Mouse (Mus musculus) cerebellum, adult 9-11 months (tissue): ENCODE results near the gene Tmem230.
"Not testable (repeated sequence)": the region's sequence is repeated elsewhere in the genome, so short reads cannot be mapped to it uniquely, and the experiment has no call there.

ENCODE experiments used
- DNase-seq: peaks from one replicate; pipeline ENCODE4 v3.0.0; 2022

The Tmem230 gene

DNA sequence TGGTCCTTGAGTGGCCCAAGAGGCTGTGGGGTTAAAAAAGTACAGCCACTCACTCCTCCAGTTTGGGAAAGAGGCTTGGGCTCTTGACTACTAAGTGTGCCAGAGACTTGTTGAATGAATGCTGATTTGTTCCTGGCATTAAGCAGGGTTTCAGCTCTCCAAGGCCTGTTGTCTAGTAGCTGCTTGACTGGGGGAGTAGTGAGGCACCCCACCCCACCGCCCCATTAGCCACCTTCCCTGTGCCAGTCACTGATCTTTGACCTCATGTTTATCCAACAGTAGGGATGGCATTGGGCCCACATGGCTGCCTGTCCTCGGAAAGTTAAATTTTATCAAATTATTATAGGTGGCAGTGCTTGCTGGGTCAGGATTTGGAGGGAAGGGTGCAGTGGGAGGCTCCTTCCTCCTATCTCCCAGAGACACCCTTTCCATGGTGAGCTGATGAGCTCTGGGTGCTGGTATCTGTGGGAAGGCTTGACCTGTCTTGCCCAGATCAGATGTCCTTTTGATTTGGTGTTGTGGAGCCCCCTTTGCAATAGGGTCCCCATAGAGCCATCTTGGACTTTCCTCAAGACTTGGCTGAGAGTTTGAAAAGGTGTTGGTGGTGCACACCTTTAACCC, 22.8 kb upstream of the Tmem230 start:
- DNase-seq = no peak

DNA sequence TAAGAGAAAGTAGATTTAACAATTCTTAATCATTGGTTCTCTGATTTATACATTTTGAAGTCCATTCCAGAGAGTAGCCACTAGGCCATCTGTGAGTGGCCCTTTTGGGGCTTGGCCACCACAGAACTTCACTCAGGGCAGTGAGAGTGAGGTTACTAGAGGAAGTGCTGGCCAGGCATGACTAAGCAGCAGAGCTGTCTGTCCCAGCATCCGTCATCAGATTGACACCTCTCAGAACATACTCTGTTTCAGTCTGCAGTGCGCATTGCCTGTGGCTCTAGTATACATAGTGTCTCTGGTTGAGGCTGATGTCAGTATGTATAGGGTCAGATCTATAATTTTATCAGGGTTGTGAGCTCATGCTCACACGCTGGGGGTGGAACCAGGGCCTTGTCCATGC, 21.6 kb upstream of the Tmem230 start:
- no peak for DNase-seq

DNA sequence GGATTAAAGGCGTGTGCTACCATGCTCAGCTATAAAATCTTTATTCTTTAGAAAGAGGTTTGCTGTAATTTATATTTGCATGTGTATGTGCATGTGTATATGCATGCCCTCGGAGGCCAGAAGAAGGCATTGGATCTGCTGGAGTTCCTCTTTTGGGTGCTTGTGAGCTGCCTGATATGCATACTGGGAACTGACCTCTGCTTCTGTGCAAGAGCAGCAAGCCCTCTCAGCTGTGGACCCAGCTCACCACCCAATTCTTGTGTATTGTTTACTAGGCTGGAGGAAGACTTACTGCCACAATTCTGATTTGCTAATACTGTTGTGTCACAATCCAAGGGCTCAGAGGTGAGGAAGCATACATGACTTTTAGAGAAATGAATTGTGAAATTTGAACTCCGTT, 18.5 kb upstream of the Tmem230 start:
- no peak for DNase-seq

- no peak for DNase-seq
Measured at GRCm38 (mm10) chr2:132265196-132265595, 17.6 kb upstream of the Tmem230 start.

DNA sequence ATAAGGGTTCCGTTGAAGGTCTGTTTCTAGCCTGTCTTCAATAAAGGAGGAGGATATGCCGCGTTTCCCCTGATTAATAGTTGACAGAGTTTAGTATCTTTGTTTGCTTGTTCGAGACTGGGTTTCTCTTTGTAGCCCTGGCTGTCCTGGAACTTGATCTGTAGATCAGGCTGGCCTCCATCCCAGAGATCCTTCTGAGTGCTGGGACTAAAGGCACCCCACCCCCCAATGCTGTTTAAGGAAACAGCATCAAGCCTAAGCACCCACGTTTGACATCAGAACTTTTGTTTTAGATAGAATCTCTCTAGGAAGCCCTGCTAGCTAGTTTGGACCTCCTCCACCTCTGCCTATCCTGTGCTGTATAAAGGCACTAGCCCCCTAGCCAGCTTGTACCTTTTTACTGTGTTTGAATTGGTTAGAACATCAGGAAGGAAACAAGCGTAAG, 16.7 kb upstream of the Tmem230 start:
- DNase-seq = no peak

DNA sequence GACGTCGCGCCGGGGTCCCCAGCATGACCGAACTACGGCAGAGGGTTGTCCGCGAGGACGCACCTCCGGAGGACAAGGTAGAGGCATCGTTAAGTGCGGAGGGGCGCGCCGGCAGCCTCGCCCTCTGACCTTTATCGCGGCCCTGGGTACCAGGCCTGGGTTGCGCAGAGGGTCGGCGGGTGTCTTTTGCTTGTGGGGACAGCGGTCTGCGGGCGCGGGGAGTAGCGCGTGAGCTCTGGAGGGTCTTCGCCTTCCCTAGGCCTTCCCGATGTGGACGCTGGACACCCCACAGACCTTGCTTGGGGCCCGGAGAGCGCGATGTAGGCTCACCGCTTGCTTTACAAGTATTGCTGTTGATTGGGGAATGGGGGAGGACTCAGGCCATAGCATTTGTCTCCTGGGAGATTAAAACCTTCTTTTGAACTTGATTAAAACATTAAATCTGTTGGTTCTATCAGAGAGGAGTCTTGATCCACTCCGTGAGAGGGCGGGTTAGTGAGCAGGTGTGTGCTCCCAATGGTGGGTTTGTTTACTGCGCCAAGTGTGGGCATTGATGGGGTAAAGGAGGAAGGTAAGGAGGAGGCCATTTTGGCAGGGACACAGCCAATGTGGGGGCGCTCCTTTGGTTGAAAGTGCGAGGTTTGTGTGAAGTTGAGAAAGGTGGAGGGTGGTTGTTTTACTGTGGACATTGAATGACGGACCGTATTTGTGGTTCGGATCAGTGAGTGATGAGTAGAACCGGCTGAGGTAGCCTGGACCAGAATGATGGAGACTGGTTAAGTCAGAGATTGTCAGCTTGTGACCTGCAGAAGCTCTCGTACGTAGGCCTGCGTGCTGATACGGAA, 16.0 kb upstream of the Tmem230 start:
- DNase-seq = peak; percentile 70

DNA sequence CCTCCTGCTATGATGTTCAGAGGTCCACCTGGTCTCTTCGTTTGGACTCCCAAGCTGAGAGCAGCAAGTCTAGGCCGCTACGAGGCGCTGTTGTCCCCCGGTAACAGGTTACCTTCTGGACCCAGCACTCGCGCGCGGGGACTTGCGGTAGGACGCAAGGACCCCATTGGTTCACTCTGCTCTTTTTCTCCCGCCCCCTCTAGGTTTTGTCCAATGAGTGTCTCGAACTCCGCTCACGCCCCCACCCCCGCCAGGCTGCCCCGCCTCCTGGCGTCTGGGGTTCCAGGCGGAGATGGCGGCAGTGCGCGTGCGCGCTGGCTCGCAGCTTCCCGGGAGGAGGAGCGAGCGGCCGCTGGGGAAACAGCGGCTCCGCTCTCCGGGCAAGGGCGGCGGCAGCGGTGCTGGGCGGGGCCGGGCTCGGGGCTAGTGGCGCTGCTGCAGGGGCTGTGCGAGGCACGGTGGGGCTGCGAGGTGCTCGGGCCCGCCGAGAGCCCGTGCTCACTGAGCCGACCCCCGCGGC, 15.3 kb upstream of the Tmem230 start, which contains the start of gene Cds2:
Cds2 (plus strand) TSS at position 270 of the 520 bp plus-strand sequence.
- DNase-seq = peak; percentile 100

DNA sequence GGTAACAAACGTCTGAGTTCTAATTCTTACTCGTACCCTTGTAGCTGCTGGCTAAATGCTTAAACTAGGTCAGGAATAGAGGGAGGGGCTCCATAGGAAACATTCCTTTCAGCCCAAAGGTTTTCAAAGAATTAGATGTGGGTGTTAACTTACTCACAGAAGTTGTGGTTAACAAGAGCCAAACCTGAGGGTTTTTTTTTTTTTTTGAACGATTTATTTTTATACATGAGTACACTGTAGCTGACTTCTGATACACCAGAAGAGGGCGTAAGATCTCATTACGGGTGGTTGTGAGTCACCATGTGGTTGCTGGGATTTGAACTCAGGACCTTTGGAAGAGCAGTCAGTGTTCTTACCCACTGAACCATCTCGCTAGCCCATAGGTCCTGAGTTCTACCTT, 14.6 kb upstream of the Tmem230 start:
- no peak for DNase-seq

DNA sequence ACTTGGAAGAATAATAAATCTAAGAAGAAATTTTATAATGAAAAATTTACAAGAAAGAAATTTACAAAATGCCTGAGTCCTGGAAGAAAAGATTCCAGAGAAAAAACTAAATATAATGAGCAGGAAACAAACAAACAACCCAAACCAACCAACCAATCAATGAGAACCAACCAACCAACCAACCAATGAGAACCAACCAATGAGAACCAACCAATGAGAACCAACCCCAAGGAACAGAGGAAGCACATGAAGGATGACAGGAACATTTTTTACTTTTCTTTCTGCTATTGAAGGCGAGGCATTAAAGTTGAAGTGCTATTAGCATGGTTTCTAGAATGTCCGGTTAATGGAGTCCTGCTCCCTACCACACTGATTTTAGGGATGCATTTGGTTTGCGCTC, 13.0 kb upstream of the Tmem230 start:
- DNase-seq = no peak

- DNase-seq = no peak
Measured at GRCm38 (mm10) chr2:132257350-132258068, 9.9 kb upstream of the Tmem230 start.

DNA sequence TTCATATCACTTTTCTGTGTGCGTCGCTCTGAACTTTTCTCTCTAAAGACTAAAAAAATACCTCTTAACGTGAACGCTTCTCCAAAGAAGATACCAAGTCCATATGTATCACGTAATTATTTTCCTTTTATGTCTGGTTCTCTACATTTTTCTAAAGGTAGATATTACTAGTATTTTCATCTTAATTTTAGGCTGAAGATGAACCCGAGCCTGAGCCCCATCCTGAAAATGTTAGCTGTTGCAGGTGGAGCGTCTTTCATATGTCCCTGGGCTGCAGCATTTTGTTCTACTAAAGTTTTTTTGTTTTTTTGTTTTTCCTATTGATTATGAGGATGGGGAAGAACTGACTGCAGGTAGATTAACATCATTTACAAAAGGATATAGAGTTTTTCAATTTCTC, 6.0 kb upstream of the Tmem230 start:
- no peak for DNase-seq

- peak; percentile 96 for DNase-seq
Measured at GRCm38 (mm10) chr2:132252542-132253528, 5.2 kb upstream of the Tmem230 start, which contains the start of gene Pcna. Gene Pcna (minus strand): TSS chr2:132253314.

DNA sequence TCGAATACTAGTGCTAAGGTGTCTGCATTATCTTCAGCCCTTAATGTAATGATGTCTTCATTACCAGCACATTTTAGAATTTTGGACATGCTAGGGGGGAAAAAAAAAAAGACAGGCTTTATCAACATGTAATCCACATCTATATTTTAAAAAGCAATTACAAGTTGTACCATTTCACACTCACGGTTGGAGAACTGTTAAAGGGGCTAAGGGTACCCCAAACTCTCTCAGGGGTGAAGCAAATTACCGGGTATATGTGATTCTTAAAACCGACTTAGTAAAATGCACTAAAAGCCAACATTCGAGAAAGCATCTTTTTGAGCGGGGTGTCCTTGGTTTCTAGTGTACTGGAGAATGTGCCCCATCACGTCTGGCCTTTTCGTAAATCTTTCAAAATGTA, 4.3 kb upstream of the Tmem230 start:
- DNase-seq = no peak

DNA sequence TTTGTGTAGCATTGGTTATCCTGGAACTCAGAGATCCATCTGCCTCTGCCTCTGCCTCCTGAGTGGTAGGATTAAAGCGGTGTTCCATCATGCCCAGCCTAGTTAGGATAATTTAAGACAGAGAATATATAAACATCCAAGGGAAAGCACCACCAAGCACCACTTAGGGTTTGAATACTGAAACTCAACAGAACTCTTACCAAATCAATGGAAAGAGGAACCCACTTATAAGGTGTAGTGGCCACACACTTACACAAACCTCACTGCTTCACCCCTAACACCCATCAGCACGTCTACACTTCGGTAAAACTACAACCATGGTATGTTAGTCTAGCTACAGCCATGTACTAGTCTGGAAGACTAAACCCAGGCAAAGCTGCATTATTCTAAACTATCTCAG, 4.2 kb downstream of the Tmem230 start:
- DNase-seq = no peak

GRCm38 (mm10) chr2:132240457-132240856, 7.2 kb downstream of the Tmem230 start:
- not testable (repeated sequence) for DNase-seq

DNA sequence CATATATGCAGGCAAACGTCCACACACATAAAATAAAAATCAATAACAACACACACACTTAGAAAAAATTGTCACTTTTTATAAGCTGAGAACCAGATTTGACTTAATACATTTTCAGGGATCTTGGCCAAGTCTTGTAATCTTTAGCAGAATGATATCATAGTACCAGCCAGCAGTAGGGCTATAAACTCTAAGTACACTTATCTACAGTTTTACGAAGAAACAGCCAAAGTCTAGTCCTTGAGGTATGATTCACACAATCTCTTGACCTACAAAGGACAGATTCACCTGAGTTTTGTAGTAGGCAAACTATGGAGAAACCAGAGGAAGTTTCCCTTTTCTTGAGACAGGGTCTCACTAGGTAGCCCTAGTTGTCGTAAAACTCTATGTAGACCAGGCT, 8.2 kb downstream of the Tmem230 start:
- not testable (repeated sequence) for DNase-seq

GRCm38 (mm10) chr2:132235975-132236374, 11.6 kb downstream of the Tmem230 start:
- DNase-seq = no peak

GRCm38 (mm10) chr2:132235291-132235690, 12.3 kb downstream of the Tmem230 start:
- DNase-seq = no peak

DNA sequence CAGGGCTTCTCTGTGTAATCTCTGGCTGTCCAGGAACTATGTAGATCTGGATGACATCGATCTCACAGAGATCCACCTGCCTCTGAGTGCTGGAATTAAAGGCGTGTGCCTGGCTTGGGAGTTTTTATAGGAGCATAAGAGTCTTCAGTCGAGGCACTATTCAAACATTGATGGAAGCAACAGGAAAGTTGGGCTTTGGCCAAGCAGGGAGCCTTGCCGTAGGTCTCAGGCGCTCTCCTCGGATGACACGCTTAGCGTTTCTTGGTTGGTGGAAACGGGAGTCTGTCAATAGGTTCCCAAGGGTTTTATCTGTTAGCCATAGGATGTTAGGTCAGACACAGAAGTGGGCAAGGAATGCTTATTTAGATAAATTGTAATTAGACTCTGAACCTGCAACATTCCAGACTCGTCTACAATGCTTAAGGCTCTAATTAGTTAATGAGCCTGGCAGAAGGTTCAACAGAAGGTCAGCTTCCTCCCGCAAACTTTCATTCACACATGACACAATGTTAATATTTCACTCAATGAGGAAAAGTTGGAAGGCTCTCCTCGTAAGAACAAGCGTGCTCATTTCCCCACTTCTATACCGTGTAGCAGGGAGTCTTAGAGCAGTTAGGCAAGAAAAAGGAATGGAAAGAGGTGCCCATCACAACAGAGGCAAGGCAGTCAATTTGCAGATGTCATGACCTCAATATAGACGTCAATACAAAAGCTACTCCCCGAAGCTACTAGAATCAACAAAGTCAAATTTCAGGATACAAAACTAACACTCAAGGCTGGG, 13.4 kb downstream of the Tmem230 start:
- no peak for DNase-seq

DNA sequence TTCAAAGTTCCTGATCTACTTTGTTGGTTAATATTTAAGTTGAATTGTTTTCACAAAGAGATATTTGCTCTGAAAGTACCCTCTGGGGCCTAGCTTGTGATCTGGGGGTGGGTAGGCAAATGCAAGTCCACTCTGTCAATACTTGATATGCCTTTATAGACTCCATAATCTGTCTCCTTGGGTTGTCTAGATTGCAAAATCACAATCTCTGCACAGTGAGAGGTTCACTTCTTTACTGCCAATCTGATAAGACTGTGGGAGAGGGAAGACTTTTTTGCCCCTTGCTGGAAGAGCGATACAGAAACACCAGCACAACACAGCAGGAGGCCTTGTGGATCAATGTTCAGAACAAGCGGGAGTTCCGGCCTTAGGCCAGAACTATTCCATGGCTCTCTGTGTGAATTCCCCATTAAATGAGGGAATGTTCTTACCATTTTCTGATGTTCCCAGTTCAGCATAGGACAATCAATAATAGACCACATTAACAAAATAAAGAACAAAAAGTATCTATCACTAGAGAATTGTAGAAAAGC, 15.1 kb downstream of the Tmem230 start:
- no peak for DNase-seq

GRCm38 (mm10) chr2:132224359-132224758, 23.2 kb downstream of the Tmem230 start:
- DNase-seq = no peak
